9 mouse cellular contexts compared by ENCODE assay signal in genomic region chr15:98167645-98168621, GRCm38 (mm10). TPM values are rescaled to one million over a fixed set of nuclear protein-coding genes. Genes with fewer than 3 reads are reported as not detected.
DNase-seq lines count a peak whose midpoint lies in the region; ATAC-seq and TF ChIP-seq lines count a peak whose summit lies in the region.
"Had no signal": no experiment of that assay in that cellular context is flagged by ENCODE, and none has a peak within 500 bp of the region (broad histone marks: within the 10 kb centered on the region; RNA-seq: fewer than 3 reads in every experiment).

No protein-coding gene starts in this region.

- no peak for TF ChIP-seq CTCF in lung, adult 2 months (IDR thresholded peaks at IDR 0.05; ENCODE audit: insufficient read depth, low read length)

- H3K27me3 ChIP-seq in forebrain, embryonic 11.5 days (ENCODE audit: control insufficient read depth, insufficient read depth, low read length) = peaks cover 20% of the 10 kb centered on the region
- peaks cover 9% of the 10 kb centered on the region; the same call in 1 of the 2 replicates for H3K27me3 ChIP-seq in neural tube, embryonic 15.5 days (replicated peaks)

- peak overlapping the region; percentile 92 for H3K27ac ChIP-seq in forebrain, embryonic 11.5 days (ENCODE audit: low read depth, low read length)
- peak overlapping the region; percentile 94 for H3K27ac ChIP-seq in neural tube, embryonic 15.5 days (replicated peaks)

- WGBS in forebrain, embryonic 11.5 days = 1% methylated on average over 69 of the region's 69 CpGs
- 4% methylated on average over 69 of the region's 69 CpGs for WGBS in lung, adult 2 months
- WGBS in neural tube, embryonic 15.5 days = 2% methylated on average over 65 of the region's 69 CpGs

- no peak for TF ChIP-seq POLR2A in lung, adult 2 months (IDR thresholded peaks at IDR 0.05; ENCODE audit: borderline replicate concordance, extremely low read depth, low read depth, low read length)

- DNase-seq in CD4-positive, CD25-positive, alpha-beta regulatory T cell, adult 2 months (ENCODE audit: low read depth, low spot score) = peak; percentile 94
- DNase-seq in brain, embryonic 18.5 days (ENCODE audit: low read depth, low spot score) = peak; percentile 95
- peak; percentile 94 for DNase-seq in forebrain, embryonic 11.5 days (ENCODE audit: low spot score)
- peak; percentile 72 for DNase-seq in heart, postnatal 4 days
- DNase-seq in layer of hippocampus, adult 18-20 months (ENCODE audit: low spot score in 2 of 2) = peak; percentile 91 to 94
- peak; percentile 19 for DNase-seq in lung, adult 2 months
- DNase-seq in thymus, postnatal 0 days (ENCODE audit: low spot score) = peak; percentile 87

- no peaks in the 10 kb centered on the region for H3K36me3 ChIP-seq in forebrain, embryonic 11.5 days (ENCODE audit: control insufficient read depth, insufficient read depth, low read length)
- H3K36me3 ChIP-seq in neural tube, embryonic 15.5 days = no peaks in the 10 kb centered on the region

- ATAC-seq in forebrain, embryonic 11.5 days (replicated peaks; ENCODE audit: low FRiP score) = peak; percentile 94
- peak; percentile 93 for ATAC-seq in neural tube, embryonic 15.5 days (ENCODE audit: low FRiP score)

- H3K9ac ChIP-seq in forebrain, embryonic 11.5 days (ENCODE audit: low read length) = peak overlapping the region; percentile 62
- peak overlapping the region; percentile 70 for H3K9ac ChIP-seq in neural tube, embryonic 15.5 days (replicated peaks)

- no peaks in the 10 kb centered on the region for H3K9me3 ChIP-seq in forebrain, embryonic 11.5 days (ENCODE audit: control insufficient read depth, low read length)
- H3K9me3 ChIP-seq in neural tube, embryonic 15.5 days (replicated peaks) = no peaks in the 10 kb centered on the region

- peak overlapping the region; percentile 44 for H3K4me3 ChIP-seq in forebrain, embryonic 11.5 days (ENCODE audit: low read depth, low read length)
- peak overlapping the region; percentile 1 for H3K4me3 ChIP-seq in lung, adult 2 months (replicated peaks; ENCODE audit: extremely low read depth, low read depth, low read length)
- peak overlapping the region; percentile 66 for H3K4me3 ChIP-seq in neural tube, embryonic 15.5 days (replicated peaks)

- peaks cover 11% of the 10 kb centered on the region; the same call in 1 of the 2 replicates for H3K4me1 ChIP-seq in forebrain, embryonic 11.5 days (replicated peaks; ENCODE audit: control insufficient read depth, insufficient read depth, low read length)
- no peaks in the 10 kb centered on the region for H3K4me1 ChIP-seq in lung, adult 2 months (ENCODE audit: control insufficient read depth, insufficient read depth, low read length)
- H3K4me1 ChIP-seq in neural tube, embryonic 15.5 days = peaks cover 54% of the 10 kb centered on the region

- peak overlapping the region; percentile 87 for H3K4me2 ChIP-seq in forebrain, embryonic 11.5 days (ENCODE audit: low read depth, low read length, severe bottlenecking)
- H3K4me2 ChIP-seq in neural tube, embryonic 15.5 days = peak overlapping the region; percentile 63

RNA-seq across cellular contexts. Expression of gene Ccdc184, which starts 1.0 kb away (rescaled TPM):
- 8.7 and 10.1 TPM in 2 replicates for polyA plus RNA-seq in forebrain, embryonic 11.5 days (2014; fragmentation: Nextera tagmentation; extraction: Ambion mirVana)
- total RNA-seq in heart, postnatal 4 days (2021) = under 1 TPM; 0.74 to 0.92 TPM
- 10 to 100 TPM; 11.7 to 12.7 TPM for total RNA-seq in layer of hippocampus, adult 18-20 months (2021)
- 4.9 and 5.0 TPM in 2 replicates for polyA plus RNA-seq in lung, adult 2 months (2012; rRNA removed)
- polyA plus RNA-seq in neural tube, embryonic 15.5 days (2015; fragmentation: Nextera tagmentation; extraction: Ambion mirVana) = 98.5 and 116 TPM in 2 replicates
- 0.25 and 0.30 TPM in 2 replicates for polyA plus RNA-seq in thymus, postnatal 0 days (2015; fragmentation: Nextera tagmentation; extraction: Ambion mirVana)

RNA-seq across cellular contexts. Expression of gene Asb8, which starts 2.5 kb away (rescaled TPM):
- polyA plus RNA-seq in forebrain, embryonic 11.5 days (2014; fragmentation: Nextera tagmentation; extraction: Ambion mirVana) = 47.4 and 49.4 TPM in 2 replicates
- total RNA-seq in heart, postnatal 4 days (2021) = 100 to 1,000 TPM in 1 of 2 experiments, 10 to 100 TPM in 1; 97.9 to 103 TPM
- total RNA-seq in layer of hippocampus, adult 18-20 months (2021) = 10 to 100 TPM; 53.7 to 54.8 TPM
- polyA plus RNA-seq in lung, adult 2 months (2012; rRNA removed) = 32.0 and 40.0 TPM in 2 replicates
- 61.9 and 62.5 TPM in 2 replicates for polyA plus RNA-seq in neural tube, embryonic 15.5 days (2015; fragmentation: Nextera tagmentation; extraction: Ambion mirVana)
- 43.2 and 43.6 TPM in 2 replicates for polyA plus RNA-seq in thymus, postnatal 0 days (2015; fragmentation: Nextera tagmentation; extraction: Ambion mirVana)

RNA-seq across cellular contexts. Expression of gene Olfr288, which starts 27.4 kb away (rescaled TPM):
- polyA plus RNA-seq in forebrain, embryonic 11.5 days (2014; fragmentation: Nextera tagmentation; extraction: Ambion mirVana) = not detected in 2 replicates
- total RNA-seq in heart, postnatal 4 days (2021) = not detected
- under 1 TPM in 1 of 2 experiments, not detected in 1; 0.68 TPM for total RNA-seq in layer of hippocampus, adult 18-20 months (2021)
- not detected in 2 replicates for polyA plus RNA-seq in lung, adult 2 months (2012; rRNA removed)
- polyA plus RNA-seq in neural tube, embryonic 15.5 days (2015; fragmentation: Nextera tagmentation; extraction: Ambion mirVana) = not detected in 2 replicates
- not detected in 2 replicates for polyA plus RNA-seq in thymus, postnatal 0 days (2015; fragmentation: Nextera tagmentation; extraction: Ambion mirVana)
- total RNA-seq: adrenal gland, postnatal 4 days had no signal

RNA-seq across cellular contexts. Expression of gene Gm44579, which starts 52.8 kb away (rescaled TPM):
- not detected in 2 replicates for polyA plus RNA-seq in forebrain, embryonic 11.5 days (2014; fragmentation: Nextera tagmentation; extraction: Ambion mirVana)
- total RNA-seq in heart, postnatal 4 days (2021) = not detected
- total RNA-seq in layer of hippocampus, adult 18-20 months (2021) = under 1 TPM in 1 of 2 experiments, not detected in 1; 0.25 TPM
- polyA plus RNA-seq in lung, adult 2 months (2012; rRNA removed) = not detected in 2 replicates
- 0.13 TPM in 1 of 2 replicates, not detected in the other for polyA plus RNA-seq in neural tube, embryonic 15.5 days (2015; fragmentation: Nextera tagmentation; extraction: Ambion mirVana)
- not detected in 2 replicates for polyA plus RNA-seq in thymus, postnatal 0 days (2015; fragmentation: Nextera tagmentation; extraction: Ambion mirVana)
- total RNA-seq: adrenal gland, postnatal 4 days had no signal

RNA-seq across cellular contexts. Expression of gene Olfr287, which starts 52.9 kb away (rescaled TPM):
- not detected in 2 replicates for polyA plus RNA-seq in forebrain, embryonic 11.5 days (2014; fragmentation: Nextera tagmentation; extraction: Ambion mirVana)
- total RNA-seq in heart, postnatal 4 days (2021) = not detected
- 1 to 10 TPM; 4.4 to 5.1 TPM for total RNA-seq in layer of hippocampus, adult 18-20 months (2021)
- not detected in 2 replicates for polyA plus RNA-seq in lung, adult 2 months (2012; rRNA removed)
- 0.35 and 0.46 TPM in 2 replicates for polyA plus RNA-seq in neural tube, embryonic 15.5 days (2015; fragmentation: Nextera tagmentation; extraction: Ambion mirVana)
- polyA plus RNA-seq in thymus, postnatal 0 days (2015; fragmentation: Nextera tagmentation; extraction: Ambion mirVana) = not detected in 2 replicates
- total RNA-seq: adrenal gland, postnatal 4 days had no signal

Comparison
In these comparisons a context has a peak if more than half of its experiments do, and no peak if none do; other contexts are left out.
1. Peak in every context shown above with its lines: DNase-seq, ATAC-seq, H3K4me3 ChIP-seq and H3K27ac ChIP-seq.
2. DNase-seq: peak in every context shown above with its lines; median percentile 95 in brain, embryonic 18.5 days; 94 in CD4-positive, CD25-positive, alpha-beta regulatory T cell, adult 2 months; 94 in forebrain, embryonic 11.5 days; 92 in layer of hippocampus, adult 18-20 months; 87 in thymus, postnatal 0 days; 72 in heart, postnatal 4 days; 19 in lung, adult 2 months.
3. H3K4me3 ChIP-seq: peak in every context shown above with its lines; median percentile 66 in neural tube, embryonic 15.5 days; 44 in forebrain, embryonic 11.5 days; 1 in lung, adult 2 months.